10 mouse cellular contexts compared by ENCODE assay signal in the genomic region with DNA sequence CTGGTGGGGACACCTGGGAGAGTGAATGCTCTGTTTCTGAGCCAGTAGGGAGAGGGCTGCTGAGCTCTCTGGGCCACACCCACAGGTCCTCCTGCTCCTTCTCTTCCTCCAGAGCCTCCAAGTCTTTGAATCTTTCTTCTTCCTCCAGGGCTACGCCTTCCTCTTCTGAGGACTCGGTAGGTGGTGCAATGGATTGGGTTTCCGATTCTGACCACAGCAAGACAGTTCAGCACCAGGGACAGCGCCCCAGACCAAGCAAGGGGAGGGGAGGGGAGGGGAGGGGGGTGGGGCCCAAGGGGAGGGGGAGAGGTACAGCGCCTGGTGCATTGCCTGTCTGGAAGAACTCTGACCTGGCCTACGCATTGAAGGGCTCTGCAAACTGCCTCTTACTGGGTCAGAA. TPM values are rescaled to one million over a fixed set of nuclear protein-coding genes. Genes with fewer than 3 reads are reported as not detected.
DNase-seq lines count a peak whose midpoint lies in the region; ATAC-seq and TF ChIP-seq lines count a peak whose summit lies in the region.
"Had no signal": no experiment of that assay in that cellular context is flagged by ENCODE, and none has a peak within 500 bp of the region (broad histone marks: within the 10 kb centered on the region; RNA-seq: fewer than 3 reads in every experiment).

No protein-coding gene starts in this region.

- peaks cover 6% of the 10 kb centered on the region for H3K4me1 ChIP-seq in intestine, embryonic 14.5 days (replicated peaks; ENCODE audit: control insufficient read depth, insufficient read depth, low read length)
- H3K4me1 ChIP-seq in intestine, postnatal 0 days (replicated peaks; ENCODE audit: control insufficient read depth, insufficient read depth, low read length): peaks cover 4% of the 10 kb centered on the region; the same call in 1 of the 2 replicates
- peaks cover 22% of the 10 kb centered on the region for H3K4me1 ChIP-seq in limb, embryonic 10.5 days

- ATAC-seq in intestine, embryonic 14.5 days (replicated peaks; ENCODE audit: low FRiP score, low TSS enrichment, low read depth): no peak
- no peak for ATAC-seq in intestine, postnatal 0 days

- no peak for TF ChIP-seq CTCF in intestine, postnatal 0 days (IDR thresholded peaks at IDR 0.05; ENCODE audit: low read depth)

- H3K9me3 ChIP-seq in intestine, embryonic 14.5 days (ENCODE audit: control insufficient read depth, low read length): no peaks in the 10 kb centered on the region
- no peaks in the 10 kb centered on the region for H3K9me3 ChIP-seq in intestine, postnatal 0 days (ENCODE audit: control insufficient read depth)
- H3K9me3 ChIP-seq in limb, embryonic 10.5 days (replicated peaks): no peaks in the 10 kb centered on the region

- intact Hi-C loops in gastrocnemius, postnatal 36 days (cut with DNase I): no loop called here

- H3K9ac ChIP-seq in intestine, embryonic 14.5 days (ENCODE audit: low read length): no peak overlapping the region
- no peak overlapping the region for H3K9ac ChIP-seq in intestine, postnatal 0 days (ENCODE audit: low read depth, low read length)

- H3K36me3 ChIP-seq in intestine, embryonic 14.5 days (ENCODE audit: control insufficient read depth, insufficient read depth, low read length): no peaks in the 10 kb centered on the region
- no peaks in the 10 kb centered on the region for H3K36me3 ChIP-seq in intestine, postnatal 0 days (ENCODE audit: control insufficient read depth, insufficient read depth)
- no peaks in the 10 kb centered on the region for H3K36me3 ChIP-seq in limb, embryonic 10.5 days

- no peak overlapping the region for H3K4me2 ChIP-seq in intestine, embryonic 14.5 days (ENCODE audit: low read length)
- H3K4me2 ChIP-seq in intestine, postnatal 0 days (replicated peaks; ENCODE audit: low read depth): no peak overlapping the region

- H3K27me3 ChIP-seq in intestine, embryonic 14.5 days (replicated peaks; ENCODE audit: control insufficient read depth, insufficient read depth, low read length): peaks cover 95% of the 10 kb centered on the region
- H3K27me3 ChIP-seq in intestine, postnatal 0 days (replicated peaks; ENCODE audit: control insufficient read depth, insufficient read depth, low read length): peaks cover 76% of the 10 kb centered on the region
- H3K27me3 ChIP-seq in limb, embryonic 10.5 days (ENCODE audit: low read depth, poor library complexity, severe bottlenecking): peaks cover 100% of the 10 kb centered on the region

- H3K27ac ChIP-seq in intestine, embryonic 14.5 days (ENCODE audit: low read depth): no peak overlapping the region
- H3K27ac ChIP-seq in intestine, postnatal 0 days (ENCODE audit: low read depth, low read length): no peak overlapping the region
- H3K27ac ChIP-seq in limb, embryonic 10.5 days: no peak overlapping the region

- DNase-seq in intestine, embryonic 14.5 days (ENCODE audit: low spot score): peak; percentile 86
- peak; percentile 32 for DNase-seq in urinary bladder, postnatal 14 days (ENCODE audit: low spot score)
- no peak for DNase-seq in urinary bladder, adult 2 months (ENCODE audit: low spot score)
- peak; percentile 93 for DNase-seq in limb, embryonic 10.5 days (ENCODE audit: low spot score)
- no peak for DNase-seq in cerebellum, postnatal 10 days
- no peak for DNase-seq in cerebellum, postnatal 14 days
- DNase-seq in gastrocnemius, postnatal 36 days: no peak
- DNase-seq: spleen, adult 18-20 months had no signal

- H3K4me3 ChIP-seq in intestine, embryonic 14.5 days (ENCODE audit: low read depth, low read length): no peak overlapping the region
- no peak overlapping the region for H3K4me3 ChIP-seq in intestine, postnatal 0 days (ENCODE audit: low read depth, low read length)
- no peak overlapping the region for H3K4me3 ChIP-seq in limb, embryonic 10.5 days

- WGBS in intestine, embryonic 14.5 days: 1% methylated on average over 6 of the region's 6 CpGs
- 3% methylated on average over 6 of the region's 6 CpGs for WGBS in intestine, postnatal 0 days
- WGBS in limb, embryonic 10.5 days: 3% methylated on average over 5 of the region's 6 CpGs

RNA-seq across cellular contexts. Expression of a gene that starts 6.6 kb away (rescaled TPM):
- 0.26 and 0.73 TPM in 2 replicates for polyA plus RNA-seq in intestine, embryonic 14.5 days (2014; fragmentation: Nextera tagmentation; extraction: Ambion mirVana)
- 0.17 and 0.24 TPM in 2 replicates for polyA plus RNA-seq in intestine, postnatal 0 days (2015; fragmentation: Nextera tagmentation; extraction: Ambion mirVana)
- 0.15 and 0.28 TPM in 2 replicates for polyA plus RNA-seq in urinary bladder, adult 2 months (2012; rRNA removed)
- polyA plus RNA-seq in limb, embryonic 10.5 days (2016; fragmentation: Nextera tagmentation; extraction: Ambion mirVana): not detected in 2 replicates
- under 1 TPM; 0.08 to 0.17 TPM for total RNA-seq in gastrocnemius, postnatal 36 days (2021)
- polyA plus RNA-seq: heart, postnatal 0 days had no signal

RNA-seq across cellular contexts. Expression of a gene that starts 22.6 kb away (rescaled TPM):
- polyA plus RNA-seq in intestine, embryonic 14.5 days (2014; fragmentation: Nextera tagmentation; extraction: Ambion mirVana): 11.9 and 13.4 TPM in 2 replicates
- 9.2 and 9.5 TPM in 2 replicates for polyA plus RNA-seq in intestine, postnatal 0 days (2015; fragmentation: Nextera tagmentation; extraction: Ambion mirVana)
- 3.7 and 5.3 TPM in 2 replicates for polyA plus RNA-seq in urinary bladder, adult 2 months (2012; rRNA removed)
- polyA plus RNA-seq in limb, embryonic 10.5 days (2016; fragmentation: Nextera tagmentation; extraction: Ambion mirVana): 13.5 and 14.6 TPM in 2 replicates
- 10 to 100 TPM; 15.4 to 20.5 TPM for total RNA-seq in gastrocnemius, postnatal 36 days (2021)

RNA-seq across cellular contexts. Expression of a gene that starts 33.9 kb away (rescaled TPM):
- 0.13 TPM in 1 of 2 replicates, not detected in the other for polyA plus RNA-seq in intestine, embryonic 14.5 days (2014; fragmentation: Nextera tagmentation; extraction: Ambion mirVana)
- polyA plus RNA-seq in intestine, postnatal 0 days (2015; fragmentation: Nextera tagmentation; extraction: Ambion mirVana): not detected in 2 replicates
- polyA plus RNA-seq in urinary bladder, adult 2 months (2012; rRNA removed): 0.06 TPM in 1 of 2 replicates, not detected in the other
- polyA plus RNA-seq in limb, embryonic 10.5 days (2016; fragmentation: Nextera tagmentation; extraction: Ambion mirVana): 0.06 TPM in 1 of 2 replicates, not detected in the other
- total RNA-seq in gastrocnemius, postnatal 36 days (2021): under 1 TPM in 1 of 2 experiments, not detected in 1; 0.42 TPM

RNA-seq across cellular contexts. Expression of a gene that starts 45.0 kb away (rescaled TPM):
- polyA plus RNA-seq in intestine, embryonic 14.5 days (2014; fragmentation: Nextera tagmentation; extraction: Ambion mirVana): 9.7 and 14.4 TPM in 2 replicates
- polyA plus RNA-seq in intestine, postnatal 0 days (2015; fragmentation: Nextera tagmentation; extraction: Ambion mirVana): 0.81 and 1.9 TPM in 2 replicates
- polyA plus RNA-seq in urinary bladder, adult 2 months (2012; rRNA removed): 0.91 and 1.4 TPM in 2 replicates
- 944 and 1,066 TPM in 2 replicates for polyA plus RNA-seq in limb, embryonic 10.5 days (2016; fragmentation: Nextera tagmentation; extraction: Ambion mirVana)
- total RNA-seq in gastrocnemius, postnatal 36 days (2021): under 1 TPM; 0.37 to 0.48 TPM

RNA-seq across cellular contexts. Expression of a gene that starts 49.5 kb away (rescaled TPM):
- 41.1 and 45.5 TPM in 2 replicates for polyA plus RNA-seq in intestine, embryonic 14.5 days (2014; fragmentation: Nextera tagmentation; extraction: Ambion mirVana)
- 13.6 and 16.8 TPM in 2 replicates for polyA plus RNA-seq in intestine, postnatal 0 days (2015; fragmentation: Nextera tagmentation; extraction: Ambion mirVana)
- 5.6 and 9.7 TPM in 2 replicates for polyA plus RNA-seq in urinary bladder, adult 2 months (2012; rRNA removed)
- 42.4 and 53.4 TPM in 2 replicates for polyA plus RNA-seq in limb, embryonic 10.5 days (2016; fragmentation: Nextera tagmentation; extraction: Ambion mirVana)
- 10 to 100 TPM; 16.0 to 17.1 TPM for total RNA-seq in gastrocnemius, postnatal 36 days (2021)

Comparison
In these comparisons a context has a peak if more than half of its experiments do, and no peak if none do; other contexts are left out.
1. DNase-seq: peak in intestine, embryonic 14.5 days (single experiment), urinary bladder, postnatal 14 days (single experiment) and limb, embryonic 10.5 days (single experiment); none in urinary bladder, adult 2 months (single experiment), cerebellum, postnatal 10 days (0 of 2), cerebellum, postnatal 14 days (0 of 2) and gastrocnemius, postnatal 36 days (0 of 2).